ENCODE assay signal across 9 mouse cellular contexts in the genomic region with DNA sequence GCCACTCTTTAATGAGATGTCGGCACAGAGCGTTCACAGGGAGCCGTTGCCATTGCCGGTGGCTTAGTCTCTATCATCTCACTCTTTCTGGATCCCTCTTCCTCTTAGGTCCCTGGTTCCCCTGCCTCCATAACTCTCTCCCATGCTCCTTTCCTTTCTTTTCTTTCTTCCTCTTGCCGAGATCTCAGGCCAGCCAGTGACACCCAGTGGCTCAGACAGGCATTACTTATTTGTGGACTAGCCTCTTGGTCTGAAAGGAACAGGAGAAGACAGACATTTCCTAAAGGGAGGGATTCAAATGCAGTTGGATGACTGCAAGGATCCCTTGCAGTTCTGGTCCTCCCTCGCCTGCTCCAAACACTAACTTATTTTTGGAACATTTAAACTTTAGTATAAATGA.
DNase-seq lines count a peak whose midpoint lies in the region; ATAC-seq and TF ChIP-seq lines count a peak whose summit lies in the region.
"Had no signal": no experiment of that assay in that cellular context is flagged by ENCODE, and none has a peak within 500 bp of the region (broad histone marks: within the 10 kb centered on the region; RNA-seq: fewer than 3 reads in every experiment).

No protein-coding gene starts in this region.

- H3K9me3 ChIP-seq in liver, embryonic 12.5 days (replicated peaks), result no peaks in the 10 kb centered on the region
- H3K9me3 ChIP-seq in midbrain, embryonic 15.5 days, result no peaks in the 10 kb centered on the region
- H3K9me3 ChIP-seq: lung, embryonic 15.5 days had no signal

- H3K4me1 ChIP-seq in liver, adult 2 months (ENCODE audit: control insufficient read depth, insufficient read depth, low read length), result no peaks in the 10 kb centered on the region
- H3K4me1 ChIP-seq in liver, embryonic 12.5 days, result no peaks in the 10 kb centered on the region
- H3K4me1 ChIP-seq in embryonic fibroblast, embryonic 13.5 days (ENCODE audit: control insufficient read depth, insufficient read depth, low read length), result no peaks in the 10 kb centered on the region
- H3K4me1 ChIP-seq in midbrain, embryonic 15.5 days, result no peaks in the 10 kb centered on the region
- no peaks in the 10 kb centered on the region for H3K4me1 ChIP-seq in testis, adult 2 months (ENCODE audit: control insufficient read depth, insufficient read depth, low read length)
- H3K4me1 ChIP-seq: lung, embryonic 15.5 days had no signal

- no peak overlapping the region for H3K9ac ChIP-seq in liver, adult 2 months (ENCODE audit: low read depth, low read length)
- H3K9ac ChIP-seq in liver, embryonic 12.5 days, result no peak overlapping the region
- H3K9ac ChIP-seq in midbrain, embryonic 15.5 days, result no peak overlapping the region
- H3K9ac ChIP-seq: lung, embryonic 15.5 days had no signal

- H3K4me3 ChIP-seq in liver, adult 2 months (ENCODE audit: insufficient read depth, low read depth, low read length), result no peak overlapping the region
- no peak overlapping the region for H3K4me3 ChIP-seq in liver, embryonic 12.5 days
- no peak overlapping the region for H3K4me3 ChIP-seq in embryonic fibroblast, embryonic 13.5 days (ENCODE audit: insufficient read depth, low read length)
- no peak overlapping the region for H3K4me3 ChIP-seq in midbrain, embryonic 15.5 days
- H3K4me3 ChIP-seq in testis, adult 2 months (ENCODE audit: control insufficient read depth, low read depth, low read length), result no peak overlapping the region
- H3K4me3 ChIP-seq: lung, embryonic 15.5 days had no signal

- no peaks in the 10 kb centered on the region for H3K36me3 ChIP-seq in liver, adult 2 months (ENCODE audit: control insufficient read depth, insufficient read depth, low read length)
- H3K36me3 ChIP-seq in liver, embryonic 12.5 days, result no peaks in the 10 kb centered on the region
- H3K36me3 ChIP-seq in midbrain, embryonic 15.5 days (replicated peaks), result no peaks in the 10 kb centered on the region
- no peaks in the 10 kb centered on the region for H3K36me3 ChIP-seq in testis, adult 2 months (ENCODE audit: control insufficient read depth, insufficient read depth, low read length)
- H3K36me3 ChIP-seq: lung, embryonic 15.5 days had no signal

- TF ChIP-seq POLR2A in liver, adult 2 months (IDR thresholded peaks at IDR 0.05; ENCODE audit: extremely low read depth, insufficient read depth, low read length), result no peak
- TF ChIP-seq POLR2A in embryonic fibroblast, embryonic 13.5 days (IDR thresholded peaks at IDR 0.05; ENCODE audit: low read depth, low read length), result no peak
- no peak for TF ChIP-seq POLR2A in testis, adult 2 months (IDR thresholded peaks at IDR 0.05; ENCODE audit: control insufficient read depth, low read depth, low read length)

- DNase-seq in liver, adult 2 months (ENCODE audit: extremely low read depth, low read depth, low spot score), result peak; percentile 17
- DNase-seq in adrenal gland, postnatal 25 days, result peak; percentile 51
- DNase-seq in layer of hippocampus, postnatal 36 days, result peak; percentile 56 to 60

- H3K79me2 ChIP-seq in liver, adult 2 months (ENCODE audit: control insufficient read depth, insufficient read depth, low read length), result no peaks in the 10 kb centered on the region

- no peak overlapping the region for H3K27ac ChIP-seq in liver, adult 2 months (replicated peaks; ENCODE audit: insufficient read depth, low read depth, low read length)
- no peak overlapping the region for H3K27ac ChIP-seq in liver, embryonic 12.5 days
- H3K27ac ChIP-seq in embryonic fibroblast, embryonic 13.5 days (ENCODE audit: insufficient read depth, low read length), result no peak overlapping the region
- no peak overlapping the region for H3K27ac ChIP-seq in midbrain, embryonic 15.5 days
- no peak overlapping the region for H3K27ac ChIP-seq in testis, adult 2 months (ENCODE audit: control insufficient read depth, insufficient read depth, low read depth, low read length)
- H3K27ac ChIP-seq: lung, embryonic 15.5 days had no signal

- no peak overlapping the region for H3K4me2 ChIP-seq in liver, embryonic 12.5 days
- H3K4me2 ChIP-seq in midbrain, embryonic 15.5 days, result no peak overlapping the region
- H3K4me2 ChIP-seq: lung, embryonic 15.5 days had no signal

- no peaks in the 10 kb centered on the region; the same call in 1 of the 2 replicates for H3K27me3 ChIP-seq in liver, adult 2 months (ENCODE audit: control insufficient read depth, insufficient read depth, low read length)
- peaks cover 3% of the 10 kb centered on the region; the same call in 1 of the 2 replicates for H3K27me3 ChIP-seq in liver, embryonic 12.5 days (replicated peaks)
- no peaks in the 10 kb centered on the region for H3K27me3 ChIP-seq in midbrain, embryonic 15.5 days (replicated peaks)
- no peaks in the 10 kb centered on the region for H3K27me3 ChIP-seq in testis, adult 2 months (ENCODE audit: control insufficient read depth, insufficient read depth, low read length)
- H3K27me3 ChIP-seq: lung, embryonic 15.5 days had no signal

- TF ChIP-seq CTCF in liver, adult 2 months (IDR thresholded peaks at IDR 0.05; ENCODE audit: low read depth, low read length), result peak; percentile 62
- peak; percentile 47; the same call in 1 of the 2 replicates for TF ChIP-seq CTCF in embryonic fibroblast, embryonic 13.5 days (IDR thresholded peaks at IDR 0.05; ENCODE audit: borderline replicate concordance, insufficient read depth, low read length)
- TF ChIP-seq CTCF in testis, adult 2 months (IDR thresholded peaks at IDR 0.05; ENCODE audit: control insufficient read depth, insufficient read depth, insufficient replicate concordance, low read depth, low read length), result peak; percentile 26; the same call in 1 of the 2 replicates

- 47% methylated on average over 6 of the region's 6 CpGs for WGBS in liver, adult 2 months
- 44% methylated on average over 6 of the region's 6 CpGs for WGBS in liver, embryonic 12.5 days (ENCODE audit: insufficient replicate concordance)
- 59% methylated on average over 6 of the region's 6 CpGs for WGBS in midbrain, embryonic 15.5 days

- ATAC-seq in liver, embryonic 12.5 days, result no peak
- peak; percentile 42 to 75; a peak in 3 of 4 replicates for ATAC-seq in hematopoietic stem cell, adult 5-6 weeks (replicated peaks in 1 of 2; ENCODE audit: insufficient read depth in 1 of 2, low FRiP score in 2 of 2, low TSS enrichment in 1 of 2, low read depth in 1 of 2, poor library complexity in 2 of 2, severe bottlenecking in 2 of 2)
- 0 out of 2 replicates have a peak, but pooled peaks have one; percentile 37 for ATAC-seq in midbrain, embryonic 15.5 days (replicated peaks)
